Mouse (Mus musculus) gastrocnemius, adult 2 months (tissue): Measurements from ENCODE around the gene Gm17428. TPM values are rescaled to one million over a fixed set of nuclear protein-coding genes. Genes with fewer than 3 reads are reported as not detected.
"Not testable (repeated sequence)": the region's sequence is repeated elsewhere in the genome, so short reads cannot be mapped to it uniquely, and the experiment has no call there.

ENCODE experiments used
- DNase-seq: peaks from one replicate; pipeline ENCODE4 v3.0.0; 2022
- H3K27ac ChIP-seq: fragments of 200-600 bp; 2 replicates; pipeline ENCODE4 v1.8.1; 2022; ENCODE audit warnings: mild to moderate bottlenecking
- H3K4me3 ChIP-seq: fragments of 200-600 bp; 2 replicates; pipeline ENCODE4 v1.8.1; 2022; ENCODE audit warnings: mild to moderate bottlenecking, moderate library complexity
- CTCF ChIP-seq: fragments of 200-600 bp; IDR thresholded peaks from 2 replicates; pipeline ENCODE4 v1.8.1; 2022; ENCODE audit warnings: antibody characterized with exemption, mild to moderate bottlenecking, moderate library complexity
- intact Hi-C: fragments of 180-260 bp; cut with DNase I; formaldehyde crosslinking; loops from one replicate; pipeline ENCODE4 v1.15.1; 2025
- total RNA-seq, 2 experiments: library from RNA; stranded (reverse); gene quantifications; 2 replicates each; pipeline ENCODE4 v1.2.3; 2021

The Gm17428 gene
- total RNA-seq, 2 experiments from 2014 or later: not detected

DNA sequence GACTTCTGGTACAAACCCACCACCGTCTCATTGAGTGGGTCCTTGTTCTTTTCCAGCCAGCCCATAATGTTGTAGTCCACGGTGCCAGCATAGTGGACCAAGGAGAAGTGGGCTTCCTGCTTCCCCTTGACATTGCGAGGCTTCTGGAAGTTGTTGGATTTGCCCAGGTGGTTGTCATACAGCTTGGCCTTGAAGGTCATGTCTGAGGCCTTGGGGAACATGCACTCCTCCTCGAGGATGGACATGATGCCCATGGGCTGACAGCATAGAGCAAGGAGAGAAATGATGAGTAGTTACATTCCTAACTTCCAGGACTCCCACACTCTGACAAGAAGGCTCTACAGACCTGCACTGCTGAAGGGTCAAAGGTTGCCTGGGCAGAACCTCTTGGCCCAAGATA is 18.2 kb upstream of the Gm17428 start:
- DNase-seq: no peak
- Histone ChIP-seq H3K27ac (no peak overlapping the region), H3K4me3 (no peak overlapping the region)
- TF ChIP-seq CTCF: no peak
- intact Hi-C loops: loop anchor here (5.0 kb wide), 1 partner anchor 44 kb away; no protein-coding TSS in a partner anchor

DNA sequence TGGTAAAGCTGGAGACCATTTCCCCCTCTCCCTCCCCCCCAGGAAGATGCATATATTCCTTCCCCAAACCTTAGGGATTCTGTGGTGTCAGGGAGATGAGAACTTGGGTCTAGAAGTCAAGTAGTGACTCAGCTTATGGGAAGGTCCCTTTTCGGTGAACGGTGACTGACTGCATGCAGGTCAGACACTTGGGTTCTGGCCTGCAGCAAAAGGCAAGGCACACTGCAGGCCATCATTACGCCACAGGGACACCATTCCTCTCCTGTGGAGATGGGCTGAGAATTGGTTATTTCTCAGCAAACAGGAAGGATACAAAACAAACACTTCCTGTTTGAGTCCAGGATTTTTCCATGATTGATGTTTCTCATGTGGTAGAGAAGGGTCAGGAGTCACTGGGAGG is 17.5 kb upstream of the Gm17428 start:
- DNase-seq: no peak
- intact Hi-C loops: loop anchor here (5.0 kb wide), 1 partner anchor 43 kb away; no protein-coding TSS in a partner anchor
- TF ChIP-seq CTCF: no peak
- Histone ChIP-seq H3K4me3 (no peak overlapping the region), H3K27ac (no peak overlapping the region)

DNA sequence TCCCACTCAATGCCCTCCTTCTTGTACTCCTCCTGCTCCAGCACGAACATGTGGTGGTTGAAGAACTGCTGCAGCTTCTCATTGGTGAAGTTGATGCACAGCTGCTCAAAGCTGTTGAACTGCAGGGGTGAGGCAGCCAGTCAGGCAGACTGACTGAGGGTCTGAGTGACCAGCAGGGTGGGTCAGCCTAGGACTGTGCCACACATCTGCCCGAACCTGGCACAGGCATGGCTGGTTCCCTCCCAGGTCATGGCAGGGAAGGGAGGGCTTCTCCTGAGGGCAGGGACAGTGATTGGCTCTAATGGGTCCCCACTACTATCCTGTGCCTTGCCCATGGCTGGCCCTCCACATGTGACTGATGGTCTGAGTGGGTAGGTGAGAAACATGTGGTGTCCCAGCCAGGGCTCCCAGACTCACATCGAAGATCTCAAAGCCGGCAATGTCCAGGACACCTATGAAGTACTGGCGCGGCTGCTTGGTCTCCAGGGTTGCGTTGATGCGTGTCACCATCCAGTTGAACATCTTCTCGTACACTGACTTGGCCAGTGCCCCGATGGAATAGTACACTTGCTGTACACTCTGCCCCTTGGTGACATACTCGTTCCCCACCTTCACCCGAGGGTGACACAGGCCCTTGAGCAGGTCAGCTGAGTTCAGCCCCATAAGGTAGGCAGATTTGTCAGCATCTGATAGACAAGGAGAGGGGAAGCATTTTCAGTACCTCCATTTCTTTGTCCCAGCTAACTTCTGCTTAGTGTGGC is 16.7 kb upstream of the Gm17428 start:
- DNase-seq, H3K27ac ChIP-seq, H3K4me3 ChIP-seq: not testable (repeated sequence)
- intact Hi-C loops: loop anchor here (5.0 kb wide), 1 partner anchor 42 kb away; no protein-coding TSS in a partner anchor

DNA sequence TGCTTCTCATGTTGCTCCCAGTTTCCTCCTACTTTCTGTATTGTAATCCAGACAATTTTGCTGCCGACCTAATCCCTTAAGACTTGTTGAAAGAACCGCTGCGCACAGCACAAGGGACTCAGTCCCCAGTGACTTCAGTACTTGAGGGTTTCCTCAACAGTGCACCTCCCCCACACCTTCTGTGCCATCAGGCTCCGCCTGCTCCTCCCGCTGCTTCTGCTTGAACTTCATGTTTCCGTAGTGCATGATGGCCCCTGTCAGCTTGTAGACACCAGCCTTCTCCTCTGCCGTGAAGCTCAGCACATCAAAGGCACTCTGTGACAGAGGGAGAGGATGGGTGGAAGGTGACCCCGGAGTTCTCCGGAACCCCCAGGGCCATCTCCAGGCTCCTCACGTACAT is 16.0 kb upstream of the Gm17428 start:
- H3K4me3 ChIP-seq: no peak overlapping the region
- H3K27ac ChIP-seq: no peak overlapping the region
- TF ChIP-seq CTCF: no peak
- DNase-seq: no peak
- intact Hi-C loops: no loop called here

DNA sequence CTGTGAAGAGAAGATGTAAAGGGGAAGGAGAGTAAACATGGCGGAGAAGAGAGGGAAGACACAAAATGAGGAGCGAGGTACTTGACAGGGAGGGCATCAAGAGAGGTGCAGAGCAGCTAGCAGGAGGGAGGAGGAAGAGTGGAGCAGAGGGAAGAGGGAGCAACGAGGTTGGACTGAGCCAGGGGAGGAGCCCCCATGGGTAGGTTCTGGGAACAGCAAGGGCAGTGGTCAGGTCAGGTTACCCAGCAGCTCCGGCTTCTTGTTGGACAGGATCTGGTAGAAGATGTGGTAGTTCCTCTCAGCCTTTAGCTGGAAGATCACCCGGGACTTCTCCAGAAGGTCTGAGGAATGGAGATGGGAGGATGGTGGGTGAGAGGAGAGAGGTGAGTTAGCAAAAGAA is 15.2 kb upstream of the Gm17428 start:
- no peak for TF ChIP-seq CTCF
- Histone ChIP-seq H3K27ac (no peak overlapping the region), H3K4me3 (no peak overlapping the region)
- DNase-seq: no peak
- intact Hi-C loops: no loop called here

DNA sequence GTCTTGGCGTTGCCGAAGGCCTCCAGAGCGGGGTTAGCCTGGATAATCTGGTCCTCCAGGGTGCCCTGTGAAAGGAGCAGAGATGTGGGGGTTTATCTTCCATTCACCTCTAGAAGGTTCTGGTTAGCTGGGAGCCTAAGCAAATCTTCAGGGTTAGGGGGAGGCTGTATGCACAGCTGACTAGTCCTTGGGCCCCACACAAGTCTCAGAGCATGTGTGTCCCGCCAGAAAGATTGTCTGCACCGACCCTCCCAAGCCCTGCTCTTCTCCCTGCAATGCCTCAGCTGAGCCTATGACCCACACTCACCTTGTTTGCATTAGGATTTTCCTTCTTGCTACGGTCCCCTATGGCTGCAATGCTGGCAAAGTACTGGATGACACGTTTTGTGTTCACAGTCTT is 14.0 kb upstream of the Gm17428 start:
- TF ChIP-seq CTCF: no peak
- Histone ChIP-seq H3K4me3 (no peak overlapping the region), H3K27ac (no peak overlapping the region)
- intact Hi-C loops: no loop called here
- no peak for DNase-seq

DNA sequence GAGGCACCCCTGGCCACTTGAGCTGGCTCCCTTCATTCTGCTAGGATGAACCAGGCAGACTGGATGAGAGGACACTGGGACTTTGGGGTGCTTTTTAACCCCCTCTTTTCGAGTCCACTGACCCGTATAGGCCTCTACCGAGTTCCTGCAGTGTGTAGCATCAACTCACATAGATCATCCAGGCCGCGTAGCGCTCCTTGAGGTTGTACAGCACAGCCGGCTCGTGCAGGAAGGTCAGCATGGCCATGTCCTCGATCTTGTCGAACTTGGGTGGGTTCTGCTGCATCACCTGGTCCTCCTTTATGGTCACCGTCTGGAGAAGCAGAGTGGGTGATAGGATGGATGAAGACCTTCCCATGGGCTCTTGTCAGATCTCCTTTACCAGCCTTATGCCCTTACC is 13.0 kb upstream of the Gm17428 start:
- H3K27ac ChIP-seq: no peak overlapping the region
- no peak for DNase-seq
- intact Hi-C loops: no loop called here
- TF ChIP-seq CTCF: no peak
- H3K4me3 ChIP-seq: no peak overlapping the region

DNA sequence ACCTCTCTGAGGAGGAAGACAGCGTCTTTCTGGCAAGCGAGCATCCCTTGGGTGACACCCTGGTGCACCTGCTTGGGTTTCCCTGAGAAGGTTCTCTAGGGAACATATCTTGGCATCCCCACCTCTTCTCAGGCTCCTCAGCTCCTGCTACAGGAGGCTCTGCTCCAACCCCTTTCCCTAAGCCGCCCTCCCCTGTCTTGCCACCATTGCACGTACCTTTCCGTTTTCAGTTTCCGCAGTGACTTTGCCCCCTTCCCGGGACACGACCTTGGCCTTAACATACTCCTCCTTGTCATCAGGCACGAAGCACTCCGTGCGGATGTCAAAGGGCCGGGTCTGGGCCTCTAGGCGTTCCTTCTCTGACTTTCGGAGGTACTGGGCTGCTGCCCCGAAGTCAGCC is 11.7 kb upstream of the Gm17428 start:
- intact Hi-C loops: no loop called here
- H3K4me3 ChIP-seq: no peak overlapping the region
- no peak overlapping the region for H3K27ac ChIP-seq
- DNase-seq: no peak
- TF ChIP-seq CTCF: no peak

DNA sequence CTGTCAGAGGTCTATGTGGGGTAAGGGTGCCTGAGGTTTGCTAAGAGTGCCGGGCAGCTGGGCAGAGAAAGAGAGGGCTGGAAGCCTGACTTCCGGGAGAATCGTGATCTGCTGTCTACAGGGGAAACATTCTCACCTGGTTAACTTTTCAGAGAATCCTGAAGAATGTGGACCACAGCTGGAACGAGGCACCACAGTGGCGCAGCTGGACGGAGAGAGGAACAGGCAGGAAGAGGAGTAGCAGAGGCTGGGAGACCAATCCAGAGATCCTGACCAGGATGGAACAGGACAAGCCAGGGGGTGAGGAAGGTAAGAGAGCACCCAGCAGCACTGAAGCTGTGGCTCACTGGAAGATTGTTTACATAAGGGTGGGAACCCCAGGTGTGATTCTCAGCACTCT is 11.1 kb upstream of the Gm17428 start:
- intact Hi-C loops: no loop called here
- no peak for TF ChIP-seq CTCF

DNA sequence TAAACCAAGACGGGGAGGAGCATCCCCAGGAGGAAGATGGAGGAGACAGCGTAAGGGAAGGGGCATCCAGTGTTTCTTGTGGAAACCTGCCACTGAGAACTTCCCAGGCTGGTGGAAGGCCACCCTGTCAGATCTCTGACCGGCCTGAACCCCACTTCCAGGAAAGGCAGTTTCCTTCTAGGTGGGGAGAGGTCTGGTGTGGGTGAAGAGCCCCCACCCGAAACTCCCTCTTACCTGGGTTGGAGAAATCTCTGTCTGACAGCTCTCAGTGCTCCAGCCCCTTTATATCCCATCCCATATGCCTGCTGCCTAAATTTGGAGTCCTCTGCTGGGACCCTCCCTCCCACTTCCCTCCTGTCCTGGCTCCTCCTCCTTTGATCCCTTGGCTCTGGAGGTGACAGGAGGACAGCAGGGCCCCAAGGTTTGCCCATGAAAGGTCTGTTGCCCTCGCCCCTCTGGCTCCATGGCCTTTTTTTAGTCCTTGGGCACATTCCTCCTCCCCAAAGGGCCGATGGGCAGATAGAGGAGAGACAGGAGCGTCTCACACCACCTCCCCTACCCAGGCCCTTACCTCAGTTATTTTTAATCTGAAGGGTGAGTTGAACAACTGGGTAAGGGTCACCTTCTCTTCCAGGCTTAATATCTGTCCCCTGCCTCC is 10.3 kb upstream of the Gm17428 start, which contains the start of gene Myh6:
Gene Myh6, minus strand, starts transcription at position 608 of the 658 bp plus-strand sequence.
- no peak for DNase-seq
- no peak for TF ChIP-seq CTCF
- Histone ChIP-seq H3K4me3 (no peak within 1 kb of the TSS), H3K27ac (no peak within 1 kb of the TSS)
- intact Hi-C loops: no loop called here

More for the DNA sequence above, 11.1 kb upstream of the Gm17428 start:
- Histone ChIP-seq H3K4me3 (no peak overlapping the region), H3K27ac (no peak overlapping the region)
- DNase-seq: no peak

DNA sequence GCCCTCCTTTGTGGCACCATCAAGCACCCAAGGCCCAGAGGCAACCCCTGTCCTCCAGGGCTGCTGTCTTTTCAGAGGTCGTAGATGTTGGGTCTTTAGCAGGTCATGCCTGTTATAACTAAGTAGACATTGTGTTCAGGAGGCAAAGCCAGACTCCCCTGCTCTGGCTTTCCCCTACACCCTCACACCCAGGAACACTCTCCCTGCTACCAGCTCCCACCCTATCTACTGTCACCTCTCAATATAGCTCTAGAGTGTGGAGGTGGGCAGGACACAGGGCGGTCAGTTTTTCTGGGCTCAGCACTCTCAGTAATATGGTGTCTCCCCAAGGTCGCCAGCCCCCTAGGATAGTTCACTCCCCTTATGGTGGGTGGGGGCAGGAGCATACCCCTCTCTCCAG is 8.9 kb upstream of the Gm17428 start:
- Histone ChIP-seq H3K4me3 (no peak overlapping the region), H3K27ac (no peak overlapping the region)
- intact Hi-C loops: no loop called here

DNA sequence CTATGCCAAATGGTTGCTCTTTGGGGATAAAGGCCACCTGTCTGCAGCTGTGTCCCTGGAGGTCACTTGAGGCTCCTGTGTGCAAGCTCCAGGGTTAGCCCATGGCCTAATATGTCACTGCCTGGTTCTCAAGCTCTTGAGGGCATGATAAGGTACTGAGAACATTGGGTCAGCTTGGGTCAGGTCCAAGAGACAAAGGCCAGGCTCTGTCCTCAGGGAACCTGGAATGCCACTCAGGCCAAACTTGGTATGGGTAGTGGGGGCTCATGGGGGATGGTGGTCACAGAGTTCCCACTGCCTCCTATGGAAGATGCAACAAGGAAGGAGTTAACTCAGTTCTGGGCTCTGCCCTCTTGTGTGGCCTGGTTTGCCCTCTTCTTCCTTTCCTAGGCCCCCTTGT is 8.4 kb upstream of the Gm17428 start:
- TF ChIP-seq CTCF: no peak
- DNase-seq: no peak
- intact Hi-C loops: no loop called here
- no peak overlapping the region for H3K4me3 ChIP-seq
- H3K27ac ChIP-seq: no peak overlapping the region

More for the DNA sequence above, 8.9 kb upstream of the Gm17428 start:
- no peak for TF ChIP-seq CTCF
- no peak for DNase-seq

DNA sequence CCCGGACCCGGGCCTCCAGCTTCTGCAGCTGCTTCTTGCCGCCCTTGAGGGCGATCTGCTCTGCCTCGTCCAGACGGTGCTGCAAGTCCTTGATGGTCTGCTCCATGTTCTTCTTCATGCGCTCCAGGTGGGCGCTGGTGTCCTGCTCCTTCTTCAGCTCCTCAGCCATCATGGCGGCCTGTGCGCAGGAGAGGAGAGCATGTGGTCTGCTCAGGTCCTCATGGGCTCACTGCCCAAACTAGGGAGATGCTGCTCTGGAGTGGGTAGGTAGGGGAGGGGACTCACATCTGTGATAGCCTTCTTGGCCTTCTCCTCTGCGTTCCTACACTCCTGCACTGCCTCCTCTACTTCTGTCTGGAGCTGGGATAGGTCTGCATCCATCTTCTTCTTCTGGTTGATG is 3.9 kb upstream of the Gm17428 start:
- H3K27ac ChIP-seq, DNase-seq, H3K4me3 ChIP-seq, intact Hi-C loops: not testable (repeated sequence)
